Mouse (Mus musculus) limb, embryonic 14.5 days (tissue): ENCODE measurements around the gene E2f1. TPM values are rescaled to one million over a fixed set of nuclear protein-coding genes. Genes with fewer than 3 reads are reported as not detected.

Source experiments
- ATAC-seq: fragments of 200-750 bp; cut with Nextera tagmentation; 2 replicates; pipeline ENCODE4 v1.8.0; 2017; ENCODE audit warnings: low read depth, moderate number of reproducible peaks, moderate TSS enrichment; ENCODE audit not compliant: low FRiP score
- DNase-seq: peaks from one replicate; pipeline ENCODE4 v3.0.0-alpha.2; 2015; ENCODE audit warnings: low spot score
- H3K27ac ChIP-seq: fragments of 300-500 bp; sonication (generic); replicated peaks from 2 replicates; pipeline ENCODE4 v1.5.1; 2014; ENCODE audit warnings: low read depth, mild to moderate bottlenecking, low read length, moderate library complexity, mixed read lengths
- H3K27me3 ChIP-seq: fragments of 300-500 bp; sonication (generic); 2 replicates; pipeline ENCODE4 v1.6.1; 2014; ENCODE audit warnings: low read length, mixed read lengths; ENCODE audit not compliant: control insufficient read depth, insufficient read depth
- H3K36me3 ChIP-seq: fragments of 300-500 bp; sonication (generic); 2 replicates; pipeline ENCODE4 v1.6.1; 2014; ENCODE audit warnings: mild to moderate bottlenecking, low read length, moderate library complexity, mixed read lengths; ENCODE audit not compliant: control insufficient read depth, insufficient read depth
- H3K4me1 ChIP-seq: fragments of 300-500 bp; sonication (generic); 2 replicates; pipeline ENCODE4 v1.6.1; 2014; ENCODE audit warnings: antibody characterized with exemption, low read length, mixed read lengths; ENCODE audit not compliant: control insufficient read depth, insufficient read depth
- H3K4me2 ChIP-seq: fragments of 300-500 bp; sonication (generic); replicated peaks from 2 replicates; pipeline ENCODE4 v1.6.1; 2014; ENCODE audit warnings: low read depth, mild to moderate bottlenecking, low read length, moderate library complexity; ENCODE audit not compliant: severe bottlenecking
- H3K4me3 ChIP-seq: fragments of 300-500 bp; sonication (generic); replicated peaks from 2 replicates; pipeline ENCODE4 v1.5.1; 2014; ENCODE audit warnings: low read length
- H3K9ac ChIP-seq: fragments of 300-500 bp; sonication (generic); 2 replicates; pipeline ENCODE4 v1.6.1; 2014; ENCODE audit warnings: mild to moderate bottlenecking, low read depth, low read length, moderate library complexity; ENCODE audit not compliant: severe bottlenecking
- H3K9me3 ChIP-seq: fragments of 300-500 bp; sonication (generic); 2 replicates; pipeline ENCODE4 v1.6.1; 2016; ENCODE audit warnings: low read length; ENCODE audit not compliant: control insufficient read depth
- POLR2A ChIP-seq: fragments of 200-500 bp; IDR thresholded peaks from 2 replicates; pipeline ENCODE4 v1.8.0; 2012; ENCODE audit warnings: inconsistent platforms, mild to moderate bottlenecking, moderate library complexity, borderline replicate concordance; ENCODE audit not compliant: insufficient read depth, insufficient read length; ENCODE audit errors: extremely low read depth
- WGBS: fragments of 180-500 bp; shearing (Covaris S2); extraction: QIAGEN DNeasy Blood & Tissue Kit; methylation state at CpG from one replicate; pipeline ENCODE4 v1.1.7; 2014; 5-methylcytosine and 5-hydroxymethylcytosine counted together
- polyA plus RNA-seq, 2 experiments: library from polyadenylated mRNA; depleted of rRNA in 1 of 2; stranded (reverse) in 1 of 2; unstranded in 1 of 2; fragments of >200 nt; fragmentation: Nextera tagmentation in 1 of 2; extraction: Ambion mirVana in 1 of 2; gene quantifications; 2 replicates each; pipeline versions ENCODE4 v1.2.1 to v1.2.3; 2012 to 2014

E2f1 gene
- polyA plus RNA-seq (2012; rRNA removed) (38.3 and 41.8 TPM in 2 replicates), polyA plus RNA-seq (2014; fragmentation: Nextera tagmentation; extraction: Ambion mirVana) (9.3 and 9.4 TPM in 2 replicates)

DNA sequence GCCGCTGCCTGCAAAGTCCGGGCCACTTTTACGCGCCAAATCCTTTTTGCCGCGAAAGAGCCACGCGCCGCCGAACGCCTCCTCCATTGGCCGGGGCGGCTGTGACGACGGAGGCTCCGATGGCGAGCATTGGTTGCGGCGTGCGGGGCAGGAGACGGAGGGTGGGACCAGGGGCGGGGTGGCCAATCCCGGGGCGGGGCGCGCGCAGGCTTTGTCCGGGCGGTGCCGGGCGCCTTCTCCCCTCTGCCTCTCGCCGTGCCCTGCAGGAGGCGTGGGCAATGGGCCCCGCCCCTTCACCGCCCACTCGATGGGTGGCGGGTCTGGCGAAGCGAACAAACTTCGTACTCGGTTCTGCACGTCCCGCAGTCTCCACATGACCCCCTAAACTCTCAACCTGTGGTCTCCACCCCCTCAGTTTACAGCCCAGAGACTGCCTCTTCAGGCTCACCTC lies at the start of gene E2f1:
TSS of gene E2f1 (minus strand) at position 57 of the 451 bp plus-strand sequence.
- Histone ChIP-seq H3K4me1 (peaks cover 33% of the 10 kb centered on the region), H3K36me3 (no peaks in the 10 kb centered on the region), H3K9me3 (no peaks in the 10 kb centered on the region), H3K27ac (peak within 1 kb of the TSS; percentile 86), H3K4me2 (peak within 1 kb of the TSS; percentile 76), H3K27me3 (no peaks in the 10 kb centered on the region), H3K9ac (peak within 1 kb of the TSS; percentile 82), H3K4me3 (peak within 1 kb of the TSS; percentile 81)
- TF ChIP-seq POLR2A = 0 out of 2 replicates have a peak, but pooled peaks have one; percentile 24
- 1% methylated on average over 28 of the region's 44 CpGs for WGBS
- ATAC-seq (peak; percentile 95), DNase-seq (peak; percentile 97)

- Histone ChIP-seq H3K36me3 (no peaks in the 10 kb centered on the region), H3K4me3 (no peak overlapping the region), H3K9me3 (no peaks in the 10 kb centered on the region), H3K4me2 (no peak overlapping the region), H3K27ac (no peak overlapping the region), H3K27me3 (no peaks in the 10 kb centered on the region), H3K4me1 (peaks cover 6% of the 10 kb centered on the region), H3K9ac (no peak overlapping the region)
- no peak for ATAC-seq
- no peak for TF ChIP-seq POLR2A
- WGBS = 89% methylated on average over 3 of the region's 3 CpGs
- DNase-seq = no peak
Observed at GRCm38 (mm10) chr2:154617061-154617460, 47.4 kb upstream of the E2f1 start.

DNA sequence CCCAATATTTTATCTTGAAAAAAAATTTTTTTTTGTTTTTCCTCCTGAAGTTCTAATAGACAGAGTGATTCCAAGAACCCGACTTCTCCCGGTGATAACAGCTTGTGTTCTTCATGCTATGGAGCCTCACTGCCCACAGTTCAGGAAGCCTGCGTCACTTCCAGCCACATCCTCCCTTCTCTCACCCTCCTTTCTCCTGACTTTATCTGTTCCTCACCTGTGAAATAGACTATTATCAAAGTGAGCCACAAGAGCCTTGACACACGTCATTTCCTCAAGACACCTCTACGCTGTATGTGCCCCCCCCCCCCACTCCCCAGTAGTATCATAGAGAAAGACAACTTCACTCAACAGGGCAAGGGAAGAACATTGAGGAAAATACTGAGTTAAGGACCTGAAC lies 46.0 kb upstream of the E2f1 start:
- no peaks in the 10 kb centered on the region for H3K27me3 ChIP-seq
- H3K4me2 ChIP-seq = no peak overlapping the region
- no peak overlapping the region for H3K27ac ChIP-seq
- DNase-seq (no peak), ATAC-seq (no peak)
- no peak overlapping the region for H3K4me3 ChIP-seq
- H3K9me3 ChIP-seq = no peaks in the 10 kb centered on the region
- no peak for TF ChIP-seq POLR2A
- WGBS = 92% methylated on average over 5 of the region's 5 CpGs
- peaks cover 6% of the 10 kb centered on the region for H3K4me1 ChIP-seq
- H3K36me3 ChIP-seq = no peaks in the 10 kb centered on the region
- H3K9ac ChIP-seq = no peak overlapping the region

- Histone ChIP-seq H3K4me2 (peak overlapping the region; percentile 10; the same call in 1 of the 2 replicates), H3K36me3 (no peaks in the 10 kb centered on the region), H3K9ac (no peak overlapping the region), H3K27me3 (no peaks in the 10 kb centered on the region), H3K27ac (no peak overlapping the region), H3K4me1 (peaks cover 6% of the 10 kb centered on the region), H3K4me3 (no peak overlapping the region), H3K9me3 (no peaks in the 10 kb centered on the region)
- WGBS = 70% methylated on average over 19 of the region's 19 CpGs
- ATAC-seq (no peak), DNase-seq (no peak)
- no peak for TF ChIP-seq POLR2A
Observed at GRCm38 (mm10) chr2:154614841-154615576, 45.3 kb upstream of the E2f1 start.

DNA sequence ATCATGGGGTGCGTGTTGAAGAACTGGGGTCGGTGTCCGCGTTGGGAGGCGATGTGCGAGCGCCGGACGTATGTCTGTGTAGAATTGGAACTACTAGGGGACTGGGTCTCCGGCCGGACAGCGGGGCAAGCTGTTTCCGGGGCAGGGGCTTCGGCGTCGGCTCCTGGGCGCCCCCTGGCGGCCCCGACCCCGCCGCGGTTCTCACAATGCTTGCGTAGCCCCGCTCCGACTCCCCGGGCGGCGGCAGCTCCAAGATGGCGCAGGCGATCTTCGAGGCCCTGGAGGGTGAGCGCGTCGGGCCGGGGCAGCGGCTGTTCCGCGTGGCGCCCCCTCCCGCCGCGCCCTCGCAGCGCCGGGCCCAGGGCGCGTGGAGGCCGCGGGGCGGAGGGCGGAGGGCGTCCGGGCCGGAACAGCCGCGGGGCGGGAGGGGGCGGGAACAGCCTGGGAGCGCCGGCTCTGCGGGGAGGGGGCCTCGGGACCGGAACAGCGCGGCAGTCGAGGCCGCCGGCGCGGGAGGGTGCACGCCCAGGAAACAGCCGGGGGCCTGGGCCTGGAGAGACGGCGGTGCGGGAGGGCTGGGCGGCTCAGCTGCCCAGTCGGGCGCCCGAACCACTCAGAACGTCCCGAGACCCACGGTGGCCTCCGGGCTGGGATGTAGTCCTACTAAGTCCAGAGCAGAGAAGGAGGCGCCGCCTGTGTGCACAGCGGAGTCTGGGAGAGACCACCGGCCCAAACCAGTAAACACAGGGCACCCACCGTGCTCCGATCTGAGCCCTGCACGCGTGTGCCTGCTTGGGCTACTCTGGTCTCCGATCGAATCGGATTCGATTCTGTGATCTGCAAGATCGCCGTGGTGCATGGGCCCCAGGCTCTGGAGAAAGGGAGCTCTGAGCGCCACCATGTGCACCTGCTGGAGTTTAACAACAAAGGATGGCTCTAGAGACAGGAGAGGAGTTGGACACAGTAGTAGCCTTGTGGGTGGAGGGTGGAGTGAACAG lies 43.7 kb upstream of the E2f1 start, which contains the start of the genes Zfp341 and 4930519P11Rik:
TSS of gene Zfp341 (plus strand) at position 180 of the 998 bp plus-strand sequence.
TSS of gene 4930519P11Rik (minus strand) at position 320 of the 998 bp plus-strand sequence.
- H3K9me3 ChIP-seq = no peaks in the 10 kb centered on the region
- DNase-seq (peak; percentile 89), ATAC-seq (peak; percentile 93)
- peak within 1 kb of the TSS; percentile 86 for H3K9ac ChIP-seq
- peak; percentile 61; the same call in 1 of the 2 replicates for TF ChIP-seq POLR2A
- H3K4me2 ChIP-seq = peak within 1 kb of the TSS; percentile 77
- peaks cover 6% of the 10 kb centered on the region for H3K4me1 ChIP-seq
- H3K27me3 ChIP-seq = no peaks in the 10 kb centered on the region
- H3K27ac ChIP-seq = peak within 1 kb of the TSS; percentile 95
- WGBS = under 1% methylated on average over 42 of the region's 98 CpGs
- H3K36me3 ChIP-seq = no peaks in the 10 kb centered on the region
- peak within 1 kb of the TSS; percentile 61 for H3K4me3 ChIP-seq
